In genomic region chr7:98784369-98784931, GRCm38 (mm10) we compare ENCODE assay signal across 8 mouse cellular contexts. TPM values are rescaled to one million over a fixed set of nuclear protein-coding genes. Genes with fewer than 3 reads are reported as not detected.
DNase-seq lines count a peak whose midpoint lies in the region; ATAC-seq and TF ChIP-seq lines count a peak whose summit lies in the region.

No protein-coding gene starts in this region.

- WGBS in lung, embryonic 14.5 days: 14% methylated on average over 15 of the region's 15 CpGs
- 25% methylated on average over 15 of the region's 15 CpGs for WGBS in intestine, embryonic 14.5 days
- WGBS in stomach, embryonic 14.5 days: 23% methylated on average over 15 of the region's 15 CpGs

- no peak overlapping the region for H3K4me3 ChIP-seq in lung, embryonic 14.5 days (ENCODE audit: low read depth, low read length)
- no peak overlapping the region for H3K4me3 ChIP-seq in intestine, embryonic 14.5 days (ENCODE audit: low read depth, low read length)
- H3K4me3 ChIP-seq in stomach, embryonic 14.5 days (ENCODE audit: low read depth, low read length): no peak overlapping the region

- H3K27me3 ChIP-seq in lung, embryonic 14.5 days (ENCODE audit: insufficient read depth, low read length): no peaks in the 10 kb centered on the region
- H3K27me3 ChIP-seq in intestine, embryonic 14.5 days (replicated peaks; ENCODE audit: control insufficient read depth, insufficient read depth, low read length): no peaks in the 10 kb centered on the region
- no peaks in the 10 kb centered on the region for H3K27me3 ChIP-seq in stomach, embryonic 14.5 days (ENCODE audit: control insufficient read depth, insufficient read depth, low read length)

- intact Hi-C loops in gastrocnemius, postnatal 14 days (cut with DNase I; ENCODE audit: low total_unique reads): loop anchor here (5.0 kb wide), 1 partner anchor 307 kb away; no protein-coding TSS in a partner anchor

- no peaks in the 10 kb centered on the region for H3K36me3 ChIP-seq in lung, embryonic 14.5 days (ENCODE audit: insufficient read depth)
- no peaks in the 10 kb centered on the region for H3K36me3 ChIP-seq in intestine, embryonic 14.5 days (ENCODE audit: control insufficient read depth, insufficient read depth, low read length)
- H3K36me3 ChIP-seq in stomach, embryonic 14.5 days (ENCODE audit: control insufficient read depth, insufficient read depth, low read length): no peaks in the 10 kb centered on the region

- peak overlapping the region; percentile 96 for H3K27ac ChIP-seq in lung, embryonic 14.5 days (ENCODE audit: low read depth)
- peak overlapping the region; percentile 87 for H3K27ac ChIP-seq in intestine, embryonic 14.5 days (ENCODE audit: low read depth)
- H3K27ac ChIP-seq in stomach, embryonic 14.5 days (ENCODE audit: low read length): peak overlapping the region; percentile 95

- peak; percentile 66 for ATAC-seq in lung, embryonic 14.5 days (ENCODE audit: insufficient read depth)
- peak; percentile 17; the same call in 1 of the 2 replicates for ATAC-seq in intestine, embryonic 14.5 days (replicated peaks; ENCODE audit: low FRiP score, low TSS enrichment, low read depth)
- peak; percentile 29; the same call in 1 of the 2 replicates for ATAC-seq in stomach, embryonic 14.5 days (ENCODE audit: insufficient number of reproducible peaks, insufficient read depth, low FRiP score, low read depth)

- H3K9ac ChIP-seq in lung, embryonic 14.5 days: peak overlapping the region; percentile 38
- no peak overlapping the region for H3K9ac ChIP-seq in intestine, embryonic 14.5 days (ENCODE audit: low read length)
- no peak overlapping the region for H3K9ac ChIP-seq in stomach, embryonic 14.5 days (replicated peaks; ENCODE audit: low read depth, low read length)

- H3K9me3 ChIP-seq in lung, embryonic 14.5 days (ENCODE audit: low read depth, low read length): no peaks in the 10 kb centered on the region
- no peaks in the 10 kb centered on the region for H3K9me3 ChIP-seq in intestine, embryonic 14.5 days (ENCODE audit: control insufficient read depth, low read length)
- H3K9me3 ChIP-seq in stomach, embryonic 14.5 days (ENCODE audit: control insufficient read depth, low read depth, low read length): no peaks in the 10 kb centered on the region

- H3K4me1 ChIP-seq in lung, embryonic 14.5 days (ENCODE audit: insufficient read depth): peaks cover 25% of the 10 kb centered on the region
- peaks cover 31% of the 10 kb centered on the region for H3K4me1 ChIP-seq in intestine, embryonic 14.5 days (replicated peaks; ENCODE audit: control insufficient read depth, insufficient read depth, low read length)
- H3K4me1 ChIP-seq in stomach, embryonic 14.5 days (ENCODE audit: control insufficient read depth, insufficient read depth, low read length): peaks cover 28% of the 10 kb centered on the region; the same call in 1 of the 2 replicates

- peak overlapping the region; percentile 43 for H3K4me2 ChIP-seq in lung, embryonic 14.5 days
- peak overlapping the region; percentile 28; the same call in 1 of the 2 replicates for H3K4me2 ChIP-seq in intestine, embryonic 14.5 days (ENCODE audit: low read length)
- peak overlapping the region; percentile 0; the same call in 1 of the 2 replicates for H3K4me2 ChIP-seq in stomach, embryonic 14.5 days (replicated peaks; ENCODE audit: low read depth, low read length)

- peak; percentile 80 for DNase-seq in lung, embryonic 14.5 days
- DNase-seq in lung, postnatal 36 days: no peak
- DNase-seq in gastrocnemius, postnatal 14 days: peak; percentile 67
- DNase-seq in intestine, embryonic 14.5 days (ENCODE audit: low spot score): peak; percentile 69
- DNase-seq in thymus, postnatal 25 days: no peak
- no peak for DNase-seq in B cell, adult 2 months
- DNase-seq in natural killer cell, adult 2 months (ENCODE audit: low spot score in 2 of 2): no peak

- TF ChIP-seq CTCF in lung, embryonic 14.5 days (IDR thresholded peaks at IDR 0.05; ENCODE audit: low read depth): peak; percentile 29

RNA-seq across cellular contexts. Expression of gene Wnt11, which starts 50.5 kb away (rescaled TPM):
- 21.4 and 21.5 TPM in 2 replicates for polyA plus RNA-seq in lung, embryonic 14.5 days (2014; fragmentation: Nextera tagmentation; extraction: Ambion mirVana)
- 1 to 10 TPM; 6.1 to 7.9 TPM for total RNA-seq in gastrocnemius, postnatal 14 days (2021)
- polyA plus RNA-seq in intestine, embryonic 14.5 days (2014; fragmentation: Nextera tagmentation; extraction: Ambion mirVana): 3.6 and 3.9 TPM in 2 replicates
- 7.2 and 8.6 TPM in 2 replicates for polyA plus RNA-seq in stomach, embryonic 14.5 days (2014; fragmentation: Nextera tagmentation; extraction: Ambion mirVana)

Comparison
In these comparisons a context has a peak if more than half of its experiments do, and no peak if none do; other contexts are left out.
1. DNase-seq: peak in lung, embryonic 14.5 days (single experiment), gastrocnemius, postnatal 14 days (single experiment) and intestine, embryonic 14.5 days (single experiment); none in lung, postnatal 36 days (single experiment), thymus, postnatal 25 days (single experiment), B cell, adult 2 months (0 of 2) and natural killer cell, adult 2 months (0 of 2).
2. Peak in every context shown above with its lines, with median percentiles within 50 percentile points of each other: ATAC-seq, H3K27ac ChIP-seq and H3K4me2 ChIP-seq.